Mouse (Mus musculus): Measurements from ENCODE around the gene Cdiptos. TPM values are rescaled to one million over a fixed set of nuclear protein-coding genes. Genes with fewer than 3 reads are reported as not detected.
A peak's percentile ranks its signal among the peaks of the same experiment; 100 is the strongest.

Cdiptos gene
- polyA plus RNA-seq (2015; fragmentation: Nextera tagmentation; extraction: Ambion mirVana): 1.4 and 1.5 TPM in 2 replicates

DNA sequence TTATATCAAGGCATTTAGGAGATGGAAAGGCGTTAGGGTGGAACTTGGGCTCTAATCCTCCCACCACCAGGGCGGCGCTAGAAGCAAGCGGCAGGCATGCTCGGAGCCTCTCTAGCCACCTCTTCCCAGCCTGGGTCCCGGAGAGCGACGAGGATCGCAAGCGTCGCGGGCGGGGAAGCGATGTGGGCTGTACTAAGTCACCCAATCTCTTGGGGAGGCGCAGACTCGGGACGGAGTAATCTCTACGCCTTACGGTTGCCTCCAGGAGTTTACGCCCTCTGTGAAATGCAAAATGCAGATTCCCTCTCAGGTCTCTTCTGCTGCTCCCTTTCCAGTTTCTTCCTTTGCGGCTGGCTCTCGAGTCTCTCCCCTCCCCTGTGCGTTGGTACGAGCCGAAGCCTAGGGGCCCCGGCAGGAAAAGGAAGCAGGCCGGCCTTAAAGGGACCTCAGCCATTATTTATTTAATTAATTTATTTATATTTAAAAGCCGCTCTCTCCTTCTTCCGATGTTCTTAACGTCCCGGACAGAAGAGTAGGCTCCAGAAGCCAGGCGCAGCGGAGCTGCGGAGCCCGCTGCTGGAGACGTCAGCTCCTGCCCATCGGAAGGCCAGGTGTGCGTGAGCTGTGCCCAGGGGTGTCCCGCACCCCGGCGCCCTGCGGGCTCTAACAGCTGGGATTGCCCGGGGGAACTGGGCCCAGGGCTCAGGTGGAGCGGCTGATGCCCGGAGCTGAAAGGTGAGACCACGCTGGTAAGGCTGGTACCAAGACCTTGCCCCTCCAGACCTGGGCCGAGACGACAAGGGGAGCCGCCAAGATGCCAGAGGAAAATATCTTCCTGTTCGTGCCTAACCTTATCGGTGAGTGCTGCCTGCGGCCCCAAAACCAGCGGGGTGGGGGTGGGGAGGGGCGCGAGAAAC lies at the start of gene Cdiptos:
TSS of gene Cdiptos (minus strand) at position 149 of the 917 bp plus-strand sequence.
- peak within 1 kb of the TSS; percentile 79 for H3K4me2 ChIP-seq
- peak; percentile 96 for ATAC-seq (replicated peaks; ENCODE audit: low FRiP score)

DNA sequence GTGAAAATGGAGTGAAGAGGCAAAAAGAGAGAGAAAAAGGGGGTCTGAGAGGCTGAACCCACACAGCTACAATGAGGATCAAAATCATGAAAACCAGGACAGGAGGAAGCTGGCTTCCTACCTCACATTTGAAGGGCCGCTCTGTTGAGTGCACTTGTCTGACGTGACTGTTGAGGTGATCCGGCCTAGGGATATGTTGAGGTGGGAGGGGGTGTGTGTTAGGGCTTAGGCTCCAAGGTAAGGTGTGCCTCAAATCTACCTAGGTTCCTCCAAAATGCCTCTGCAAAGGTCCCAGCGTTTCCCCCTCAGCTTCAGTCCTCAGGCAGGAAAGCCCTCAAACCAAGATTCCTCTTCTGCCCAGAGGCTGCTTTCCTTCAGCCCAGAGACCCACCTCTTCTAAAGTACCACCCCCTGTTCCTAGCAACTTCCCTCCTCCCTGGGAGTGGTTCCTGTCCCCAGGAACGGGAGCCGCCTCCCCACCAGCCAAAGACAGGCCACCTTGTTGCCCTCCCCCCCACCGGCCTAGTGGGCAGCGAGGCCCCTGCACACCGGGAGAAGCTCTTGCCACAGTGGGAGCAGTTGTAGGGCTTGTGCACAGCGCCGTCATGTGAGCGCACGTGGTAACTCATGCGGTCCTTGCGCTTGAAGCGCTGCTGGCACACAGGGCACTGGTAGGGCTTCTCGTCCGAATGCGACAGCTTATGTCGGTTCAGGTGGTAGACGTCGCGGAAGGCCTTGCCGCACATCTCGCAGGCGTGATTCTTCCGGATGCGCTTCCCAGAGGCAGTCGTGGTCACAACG lies 49.1 kb upstream of the Cdiptos start:
- Histone ChIP-seq H3K9ac (peak overlapping the region; percentile 97), H3K27ac (peak overlapping the region; percentile 99), H3K4me1 (peaks cover 64% of the 10 kb centered on the region), H3K4me3 (replicated peaks) (peak overlapping the region; percentile 77), H3K36me3 (peaks cover 53% of the 10 kb centered on the region), H3K4me2 (peak overlapping the region; percentile 92), H3K9me3 (replicated peaks) (no peaks in the 10 kb centered on the region), H3K27me3 (no peaks in the 10 kb centered on the region)
- WGBS: under 1% methylated on average over 30 of the region's 30 CpGs
- peak; percentile 20 for ATAC-seq (replicated peaks; ENCODE audit: low FRiP score)

More for the DNA sequence above, at the start of gene Cdiptos:
- no peaks in the 10 kb centered on the region for H3K27me3 ChIP-seq
- H3K4me1 ChIP-seq: peaks cover 25% of the 10 kb centered on the region
- peak within 1 kb of the TSS; percentile 92 for H3K27ac ChIP-seq
- H3K9me3 ChIP-seq (replicated peaks): no peaks in the 10 kb centered on the region
- H3K36me3 ChIP-seq: peaks cover 34% of the 10 kb centered on the region
- H3K4me3 ChIP-seq (replicated peaks): peak within 1 kb of the TSS; percentile 100
- peak within 1 kb of the TSS; percentile 99 for H3K9ac ChIP-seq
- WGBS: under 1% methylated on average over 53 of the region's 55 CpGs

DNA sequence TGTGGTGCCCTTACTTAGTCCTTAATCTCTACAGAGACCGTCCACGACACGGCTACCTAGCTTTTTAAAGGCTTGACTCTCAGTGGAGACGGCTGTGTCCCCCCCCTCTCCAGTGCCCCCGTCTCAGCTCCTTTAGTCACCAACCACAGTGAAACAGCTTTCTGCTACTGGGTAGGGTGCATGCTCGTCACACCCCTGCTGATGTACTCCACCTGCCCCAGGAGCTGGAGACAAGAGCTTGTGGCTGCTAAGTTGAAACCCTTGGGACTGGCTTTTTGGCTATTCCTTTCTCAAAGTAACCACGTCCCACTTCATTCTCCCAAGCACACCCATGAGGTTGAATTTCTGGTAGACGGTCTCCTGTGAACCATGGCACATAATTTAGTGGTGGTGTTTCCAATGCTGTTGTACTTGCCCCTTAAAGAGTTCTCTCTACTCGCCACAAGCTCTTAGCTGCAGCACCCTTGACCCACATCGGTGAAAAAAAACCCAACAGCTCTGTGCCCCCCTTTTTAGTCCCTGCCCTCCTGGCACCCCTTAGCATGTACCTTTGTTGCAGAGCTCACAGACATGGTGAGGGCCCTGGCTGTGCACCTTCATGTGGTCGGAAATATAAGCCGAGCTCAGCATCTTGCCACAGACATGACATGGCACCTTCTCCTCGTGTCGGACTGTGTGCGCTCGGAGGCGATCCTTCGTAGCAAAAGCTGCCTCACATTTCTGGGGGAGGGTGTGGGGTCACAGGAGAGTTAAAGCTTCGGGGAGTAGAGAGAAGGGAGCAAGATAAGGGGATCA lies 48.2 kb upstream of the Cdiptos start:
- Histone ChIP-seq H3K4me2 (peak overlapping the region; percentile 92), H3K27ac (peak overlapping the region; percentile 99), H3K36me3 (peaks cover 44% of the 10 kb centered on the region), H3K27me3 (no peaks in the 10 kb centered on the region), H3K4me3 (replicated peaks) (peak overlapping the region; percentile 77), H3K9ac (peak overlapping the region; percentile 97), H3K4me1 (peaks cover 73% of the 10 kb centered on the region), H3K9me3 (replicated peaks) (no peaks in the 10 kb centered on the region)
- WGBS: 22% methylated on average over 19 of the region's 19 CpGs
- ATAC-seq (replicated peaks; ENCODE audit: low FRiP score): no peak

DNA sequence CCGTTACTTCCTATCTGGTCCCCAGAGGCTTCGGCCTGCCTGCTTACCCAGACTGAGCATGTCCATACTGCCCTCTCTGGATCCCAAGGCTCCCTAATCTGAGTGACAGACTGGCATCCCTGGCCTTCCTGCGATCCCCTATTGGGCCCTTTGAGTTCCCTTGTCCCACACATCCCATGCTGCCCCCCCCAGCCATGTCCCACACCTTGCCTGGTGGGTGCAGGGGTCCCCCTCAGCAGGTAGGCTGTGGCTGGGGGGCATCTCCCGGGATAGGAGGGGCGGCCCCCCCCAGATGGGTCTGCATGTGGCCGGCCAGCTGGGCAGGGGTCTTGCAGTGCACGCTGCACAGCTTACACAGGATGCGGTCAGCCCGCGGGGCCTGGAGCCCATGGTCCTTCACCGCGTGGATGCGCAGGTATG lies 47.4 kb upstream of the Cdiptos start:
- Histone ChIP-seq H3K27me3 (no peaks in the 10 kb centered on the region), H3K4me1 (peaks cover 75% of the 10 kb centered on the region), H3K9ac (peak overlapping the region; percentile 97), H3K4me3 (replicated peaks) (peak overlapping the region; percentile 77), H3K9me3 (replicated peaks) (no peaks in the 10 kb centered on the region), H3K27ac (peak overlapping the region; percentile 99), H3K4me2 (peak overlapping the region; percentile 92), H3K36me3 (peaks cover 36% of the 10 kb centered on the region)
- no peak for ATAC-seq (replicated peaks; ENCODE audit: low FRiP score)
- 77% methylated on average over 13 of the region's 13 CpGs for WGBS

DNA sequence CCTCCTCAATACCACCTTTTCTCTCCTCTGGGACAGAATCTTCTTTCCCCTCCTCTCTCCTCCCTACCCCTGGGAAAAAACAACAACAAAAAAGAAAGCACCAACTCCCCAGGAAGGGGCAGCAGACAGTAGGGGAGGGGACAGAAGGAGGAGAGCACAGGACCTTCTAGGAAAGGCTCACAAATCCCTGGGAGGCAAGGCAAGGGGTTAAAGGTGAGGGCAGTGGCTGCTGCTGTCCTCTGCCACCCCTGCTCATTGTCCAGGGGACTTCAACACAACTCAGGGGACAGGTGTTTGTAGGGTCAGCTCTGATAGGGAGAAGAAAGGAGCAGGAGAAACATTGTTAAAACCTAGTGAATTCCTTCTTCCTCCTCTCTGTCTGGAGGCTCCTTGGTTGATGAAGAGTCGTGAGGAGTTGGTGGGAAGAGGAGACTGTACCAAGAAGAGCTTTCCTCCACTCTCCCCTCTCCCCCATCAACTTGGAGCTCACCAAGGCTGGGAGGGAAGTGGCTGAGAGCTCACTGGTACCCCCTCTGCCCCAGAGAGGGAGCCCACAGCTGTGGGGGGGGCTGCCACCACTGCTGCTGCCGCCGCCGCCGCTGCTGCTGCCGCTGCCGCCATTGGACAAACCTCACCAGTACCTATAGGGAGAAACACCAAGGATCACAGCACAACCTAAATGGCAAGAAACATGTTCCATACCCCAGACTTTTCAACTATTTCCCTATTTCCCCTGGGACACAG lies 46.8 kb upstream of the Cdiptos start:
- Histone ChIP-seq H3K27ac (peak overlapping the region; percentile 99), H3K36me3 (peaks cover 32% of the 10 kb centered on the region), H3K9me3 (replicated peaks) (no peaks in the 10 kb centered on the region), H3K27me3 (no peaks in the 10 kb centered on the region), H3K4me2 (peak overlapping the region; percentile 92), H3K4me1 (peaks cover 75% of the 10 kb centered on the region), H3K9ac (peak overlapping the region; percentile 97; the same call in 1 of the 2 replicates), H3K4me3 (replicated peaks) (peak overlapping the region; percentile 77; the same call in 1 of the 2 replicates)
- ATAC-seq (replicated peaks; ENCODE audit: low FRiP score): no peak
- 77% methylated on average over 7 of the region's 7 CpGs for WGBS

DNA sequence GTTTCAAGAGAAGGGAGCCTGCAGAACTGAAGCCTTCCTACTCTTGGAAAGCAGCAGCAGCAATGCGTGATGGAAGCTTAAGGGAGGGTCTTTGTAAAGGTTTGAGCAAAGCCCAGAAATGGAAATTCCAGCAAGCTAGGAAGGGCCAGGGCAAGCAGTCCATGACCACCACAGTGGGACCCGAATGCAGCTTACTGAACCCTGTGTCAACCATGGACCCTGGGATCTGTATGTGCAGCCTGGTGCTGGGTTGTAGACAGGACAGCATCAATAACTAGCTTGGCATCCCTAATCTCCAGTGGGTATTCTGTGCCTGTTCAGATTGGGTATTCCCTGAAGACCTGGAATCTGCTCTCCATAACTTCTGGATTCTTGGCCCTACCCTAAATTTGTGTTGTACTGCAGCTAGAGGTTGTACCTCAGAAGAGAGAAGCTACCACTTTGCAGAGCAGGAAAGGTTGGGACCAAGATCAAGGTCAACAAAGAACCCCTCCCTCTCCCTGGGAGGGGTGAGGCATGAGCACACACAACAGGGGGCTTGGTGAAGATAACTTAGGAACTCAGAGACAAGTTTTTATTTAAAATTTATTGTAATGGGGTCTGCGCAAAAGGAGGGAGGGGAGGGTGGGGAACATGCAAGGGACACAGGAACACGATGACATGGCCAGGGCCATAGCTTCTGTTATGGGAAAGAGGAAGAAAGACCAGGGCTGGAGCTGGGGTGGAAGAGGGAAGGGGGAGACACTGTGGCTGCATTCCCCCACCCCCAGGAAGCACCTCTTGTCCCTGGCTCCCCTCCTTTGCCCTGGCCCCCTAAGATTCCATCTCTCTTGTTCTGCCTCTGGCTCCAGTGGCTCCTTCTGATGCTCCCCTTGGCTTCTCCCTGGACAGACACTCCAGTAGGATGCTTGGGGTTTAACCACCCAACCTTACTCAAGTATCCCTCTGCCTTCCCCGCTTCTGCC lies 45.9 kb upstream of the Cdiptos start:
- WGBS: 49% methylated on average over 5 of the region's 5 CpGs
- Histone ChIP-seq H3K9me3 (replicated peaks) (no peaks in the 10 kb centered on the region), H3K4me3 (replicated peaks) (peak overlapping the region; percentile 54), H3K9ac (peak overlapping the region; percentile 62), H3K36me3 (peaks cover 32% of the 10 kb centered on the region), H3K4me2 (peak overlapping the region; percentile 92), H3K4me1 (peaks cover 75% of the 10 kb centered on the region), H3K27ac (peak overlapping the region; percentile 99), H3K27me3 (no peaks in the 10 kb centered on the region)
- no peak for ATAC-seq (replicated peaks; ENCODE audit: low FRiP score)

DNA sequence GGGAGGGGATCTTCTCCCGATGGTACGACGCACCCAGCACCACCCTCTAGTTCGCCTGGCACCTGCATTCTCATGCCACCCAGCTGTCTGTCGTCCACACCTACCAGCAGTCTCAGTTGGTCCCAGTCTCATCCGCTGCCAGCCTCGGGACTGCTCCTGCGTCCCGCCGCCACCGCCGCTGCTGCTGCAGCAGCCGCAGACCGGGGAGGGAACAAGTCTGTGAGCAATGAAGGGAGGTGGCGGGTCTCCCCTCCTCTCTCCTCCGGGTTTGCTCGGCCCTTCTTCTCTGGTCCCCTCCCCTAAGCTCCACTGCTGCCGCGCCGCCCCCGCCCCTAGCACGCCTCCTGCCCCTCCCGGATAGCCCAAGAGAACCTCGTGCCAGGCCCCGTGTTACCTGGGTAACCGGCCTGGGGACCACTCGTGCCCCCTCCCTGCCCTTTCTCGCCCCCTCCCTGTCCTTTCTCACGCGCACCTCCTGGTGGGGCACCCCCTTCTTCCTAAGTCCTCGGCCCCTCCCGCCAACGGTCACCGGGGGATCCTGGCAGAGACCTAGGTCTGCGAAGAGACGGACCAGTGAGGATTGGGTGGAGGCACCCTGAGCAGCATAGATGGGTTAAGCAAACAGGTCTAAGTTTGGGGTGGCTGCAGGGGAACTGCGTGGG lies 45.1 kb upstream of the Cdiptos start, which contains the start of the genes Gm42742 and Prrt2:
TSS of gene Gm42742 (minus strand) at position 197 of the 662 bp plus-strand sequence.
TSS of gene Prrt2 (minus strand) at position 311 of the 662 bp plus-strand sequence.
- Histone ChIP-seq H3K9ac (peak within 1 kb of the TSS; percentile 62), H3K4me3 (replicated peaks) (peak within 1 kb of the TSS; percentile 54), H3K27me3 (no peaks in the 10 kb centered on the region), H3K27ac (peak within 1 kb of the TSS; percentile 99), H3K9me3 (replicated peaks) (no peaks in the 10 kb centered on the region), H3K4me1 (peaks cover 77% of the 10 kb centered on the region), H3K4me2 (peak within 1 kb of the TSS; percentile 92), H3K36me3 (peaks cover 32% of the 10 kb centered on the region)
- 1% methylated on average over 37 of the region's 37 CpGs for WGBS
- peak; percentile 18; the same call in 1 of the 2 replicates for ATAC-seq (replicated peaks; ENCODE audit: low FRiP score)

DNA sequence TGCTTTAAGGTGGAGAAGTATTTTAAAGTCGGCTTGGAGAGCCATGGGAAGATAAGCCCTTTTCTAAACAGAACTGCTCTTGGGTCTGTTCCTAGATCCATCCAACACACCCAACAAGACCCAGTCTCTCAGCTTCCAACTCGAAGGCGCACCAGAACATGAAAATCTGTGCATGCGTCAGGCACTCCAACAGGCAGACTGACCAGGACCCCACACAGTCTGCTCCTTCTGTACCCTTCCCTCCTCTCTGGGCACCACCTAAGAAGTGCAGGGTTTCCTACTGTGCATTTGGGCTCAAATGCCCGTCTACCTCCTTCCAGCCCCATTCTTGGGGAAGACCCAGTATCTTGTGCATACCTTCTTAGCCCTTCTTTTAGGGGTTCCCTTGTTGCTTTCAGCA lies 44.6 kb upstream of the Cdiptos start:
- peaks cover 36% of the 10 kb centered on the region for H3K36me3 ChIP-seq
- peak overlapping the region; percentile 54 for H3K4me3 ChIP-seq (replicated peaks)
- 45% methylated on average over 5 of the region's 5 CpGs for WGBS
- peaks cover 82% of the 10 kb centered on the region for H3K4me1 ChIP-seq
- H3K27me3 ChIP-seq: no peaks in the 10 kb centered on the region
- H3K27ac ChIP-seq: peak overlapping the region; percentile 99
- no peaks in the 10 kb centered on the region for H3K9me3 ChIP-seq (replicated peaks)
- peak overlapping the region; percentile 62 for H3K9ac ChIP-seq
- no peak for ATAC-seq (replicated peaks; ENCODE audit: low FRiP score)
- H3K4me2 ChIP-seq: peak overlapping the region; percentile 92

DNA sequence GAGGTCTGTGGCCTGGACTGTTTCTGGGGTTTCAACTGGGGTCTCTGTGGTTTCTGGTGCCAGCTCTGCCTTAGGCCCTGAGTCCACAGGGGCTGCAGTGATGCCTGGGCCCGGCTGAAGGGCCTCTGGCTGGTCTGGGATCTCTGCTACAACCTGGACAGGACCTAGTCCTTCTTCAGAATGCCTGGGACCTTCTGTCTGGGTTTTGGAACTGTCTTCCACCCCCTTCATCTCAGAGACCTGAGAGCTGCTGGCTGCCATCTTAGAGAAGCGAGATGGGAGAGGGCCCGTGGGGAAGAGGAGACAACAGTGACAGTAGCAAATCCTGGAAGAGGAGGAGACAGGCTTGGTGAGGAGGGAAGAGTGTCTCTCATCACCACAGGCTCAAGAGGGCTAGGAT lies 44.1 kb upstream of the Cdiptos start:
- H3K27ac ChIP-seq: peak overlapping the region; percentile 99
- H3K9me3 ChIP-seq (replicated peaks): no peaks in the 10 kb centered on the region
- 64% methylated on average over 3 of the region's 3 CpGs for WGBS
- peaks cover 41% of the 10 kb centered on the region for H3K36me3 ChIP-seq
- no peaks in the 10 kb centered on the region for H3K27me3 ChIP-seq
- ATAC-seq (replicated peaks; ENCODE audit: low FRiP score): no peak
- H3K4me1 ChIP-seq: peaks cover 87% of the 10 kb centered on the region
- H3K9ac ChIP-seq: peak overlapping the region; percentile 21
- H3K4me2 ChIP-seq: peak overlapping the region; percentile 92
- H3K4me3 ChIP-seq (replicated peaks): peak overlapping the region; percentile 54

Data from kidney, embryonic 15.5 days (tissue).